Mouse (Mus musculus) inflammation-experienced regulatory T-cells, adult 6 months (primary cell): ENCODE data around the gene Cdc25b. TPM values are rescaled to one million over a fixed set of nuclear protein-coding genes. Genes with fewer than 3 reads are reported as not detected.
A peak's percentile ranks its signal among the peaks of the same experiment; 100 is the strongest.

Source experiments
- ATAC-seq: one replicate; pipeline ENCODE4 v1.8.0; 2017
- polyA plus RNA-seq, 3 experiments: library from polyadenylated mRNA; unstranded; fragments of 100-300 nt; shearing (Covaris generic); gene quantifications; one replicate each; pipeline ENCODE4 v1.2.1; 2017

The Cdc25b gene
- 100 to 1,000 TPM in 1 of 3 experiments, 10 to 100 TPM in 2; 55.5 to 163 (median 71.5) TPM for polyA plus RNA-seq

DNA sequence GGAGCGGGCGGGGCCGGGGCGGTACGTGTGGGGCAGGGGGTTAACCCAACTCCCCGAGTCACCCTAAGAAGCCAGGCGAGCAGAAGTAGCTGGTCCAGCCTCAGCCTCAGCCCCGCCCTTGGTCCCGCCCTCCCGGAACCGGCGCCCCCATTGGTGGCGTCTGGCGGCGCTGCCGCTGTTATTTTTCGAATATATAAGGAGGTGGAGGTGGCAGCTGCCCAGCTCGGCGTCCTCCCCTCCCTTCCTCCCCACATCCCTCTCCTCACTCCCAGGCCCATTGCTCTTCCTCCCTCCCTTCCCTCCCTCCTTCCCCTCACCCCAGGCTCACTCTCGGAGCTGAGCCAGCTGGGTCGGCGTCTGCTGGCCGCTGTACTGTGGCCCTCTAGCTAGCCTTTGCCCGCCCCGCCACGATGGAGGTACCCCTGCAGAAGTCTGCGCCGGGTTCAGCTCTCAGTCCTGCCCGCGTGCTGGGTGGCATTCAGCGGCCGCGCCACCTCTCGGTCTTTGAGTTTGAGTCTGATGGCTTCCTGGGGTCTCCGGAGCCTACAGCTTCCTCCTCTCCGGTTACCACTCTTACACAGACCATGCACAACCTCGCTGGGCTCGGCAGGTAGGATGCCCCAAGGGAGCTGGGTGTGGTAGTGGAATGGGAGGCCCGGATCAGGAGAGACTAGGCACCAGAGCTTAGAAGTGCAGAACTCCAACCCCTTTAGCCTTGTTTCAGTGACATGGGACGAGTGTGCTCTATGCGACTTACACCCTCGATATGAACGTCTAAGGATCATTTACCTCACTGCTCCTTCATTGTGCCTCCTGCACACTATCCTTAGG, at the start of gene Cdc25b, which contains the start of gene Spef1:
Gene Cdc25b, plus strand, starts transcription at position 179 of the 831 bp plus-strand sequence.
Gene Spef1, minus strand, starts transcription at position 512 of the 831 bp plus-strand sequence.
- peak; percentile 77 for ATAC-seq

DNA sequence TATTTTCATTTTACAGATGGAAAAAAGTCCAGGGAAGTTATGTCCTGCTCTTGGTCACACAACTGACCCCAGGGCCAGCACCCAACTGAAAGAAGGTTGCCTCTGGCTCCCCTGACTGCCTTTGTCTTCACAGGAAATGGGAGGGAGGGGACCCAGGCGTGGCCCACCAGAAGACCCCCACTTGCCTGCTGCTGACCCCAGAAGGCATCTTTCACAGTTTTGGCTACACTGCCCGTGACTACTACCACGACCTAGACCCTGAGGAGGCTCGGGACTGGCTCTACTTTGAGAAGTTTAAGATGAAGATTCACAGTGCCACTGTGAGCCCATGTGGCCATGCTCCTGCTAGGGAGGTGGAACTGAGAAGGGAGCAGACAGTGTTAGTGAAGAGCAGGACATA, 48.5 kb upstream of the Cdc25b start:
- no peak for ATAC-seq

DNA sequence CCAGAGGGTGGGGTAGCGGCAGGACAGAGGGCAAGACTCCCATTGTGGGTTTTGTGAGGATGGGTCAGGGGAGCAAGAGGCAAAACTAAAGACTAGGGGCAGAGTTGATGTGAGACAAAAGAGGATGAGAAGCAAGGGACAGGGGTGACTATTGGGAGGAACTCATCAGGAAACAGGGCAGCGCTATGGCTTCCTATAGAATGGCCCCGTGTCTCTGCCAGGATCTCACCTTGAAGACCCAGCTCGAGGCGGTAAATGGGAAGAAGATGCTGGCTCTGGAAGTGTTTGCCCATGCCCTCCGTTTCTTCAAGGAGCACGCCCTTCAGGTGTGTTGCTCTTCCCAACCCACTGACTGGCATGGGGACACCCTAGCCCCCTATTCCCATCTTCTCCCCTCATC, 48.0 kb upstream of the Cdc25b start:
- no peak for ATAC-seq

DNA sequence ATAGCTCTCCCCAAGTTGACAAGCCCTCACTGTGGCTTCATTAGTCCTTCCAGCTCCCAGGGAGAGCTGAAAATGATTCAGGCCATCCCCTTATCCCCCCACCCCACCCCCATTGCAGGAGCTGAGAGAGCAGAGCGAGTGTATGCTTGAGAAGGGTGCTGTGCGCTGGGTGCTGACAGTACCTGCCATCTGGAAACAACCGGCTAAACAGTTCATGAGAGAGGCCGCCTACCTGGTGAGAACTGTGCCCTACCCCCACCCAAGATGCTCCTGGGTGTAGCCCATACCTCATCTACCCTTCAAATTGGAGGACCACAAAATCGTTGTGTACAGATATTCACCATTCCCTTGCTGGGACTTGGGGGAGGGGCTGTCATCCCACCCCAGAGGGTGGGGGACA, 47.5 kb upstream of the Cdc25b start:
- no peak for ATAC-seq

DNA sequence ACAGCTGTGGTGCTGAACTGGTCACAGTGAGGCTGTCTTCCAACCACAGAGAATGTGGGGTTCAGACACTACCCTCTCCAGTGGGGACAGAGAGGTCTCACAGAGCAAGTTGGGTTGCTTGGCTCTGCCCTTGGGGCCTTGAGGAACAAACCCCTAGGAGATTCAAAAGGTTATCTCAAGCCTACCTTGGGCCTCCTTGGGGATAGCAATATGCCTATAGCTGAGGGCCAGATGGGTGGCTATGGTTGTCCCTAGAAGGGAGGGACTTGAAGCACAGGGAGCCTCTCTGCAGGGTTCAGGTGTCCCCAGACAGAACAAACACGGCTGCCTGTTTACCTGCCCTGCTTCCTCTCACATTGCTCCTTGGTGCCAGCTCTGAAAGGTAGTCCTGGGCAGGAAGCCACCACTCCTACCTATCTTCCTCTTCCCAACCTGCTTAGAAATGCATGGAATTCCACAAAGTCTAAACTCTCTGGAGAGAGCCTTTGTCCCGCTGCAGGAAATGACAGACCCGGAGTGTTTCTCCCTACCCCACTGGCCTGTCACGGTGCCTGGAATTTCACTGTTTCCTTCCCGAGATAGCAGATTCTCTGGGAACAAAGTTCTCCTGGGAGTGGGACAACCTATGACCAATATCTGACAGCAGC, 46.7 kb upstream of the Cdc25b start:
- no peak for ATAC-seq

DNA sequence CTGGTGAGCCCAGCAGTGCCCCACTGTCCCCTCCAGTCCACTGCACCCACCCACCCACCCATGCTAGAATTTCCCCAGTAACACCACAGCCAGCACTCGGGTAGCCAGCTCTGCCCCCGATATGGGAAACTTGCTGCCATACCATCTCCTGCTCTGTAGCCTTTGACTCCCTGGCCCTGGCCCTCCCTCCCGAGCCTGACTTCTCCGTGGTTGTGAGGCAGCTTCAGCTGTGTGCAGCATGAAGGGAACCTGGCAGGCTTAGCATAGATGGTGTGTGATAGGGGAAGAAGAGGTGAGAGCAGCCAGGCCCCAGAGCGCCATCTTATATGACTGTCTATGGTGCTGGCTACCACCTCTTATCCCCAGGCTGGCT, 46.2 kb upstream of the Cdc25b start:
- no peak for ATAC-seq

DNA sequence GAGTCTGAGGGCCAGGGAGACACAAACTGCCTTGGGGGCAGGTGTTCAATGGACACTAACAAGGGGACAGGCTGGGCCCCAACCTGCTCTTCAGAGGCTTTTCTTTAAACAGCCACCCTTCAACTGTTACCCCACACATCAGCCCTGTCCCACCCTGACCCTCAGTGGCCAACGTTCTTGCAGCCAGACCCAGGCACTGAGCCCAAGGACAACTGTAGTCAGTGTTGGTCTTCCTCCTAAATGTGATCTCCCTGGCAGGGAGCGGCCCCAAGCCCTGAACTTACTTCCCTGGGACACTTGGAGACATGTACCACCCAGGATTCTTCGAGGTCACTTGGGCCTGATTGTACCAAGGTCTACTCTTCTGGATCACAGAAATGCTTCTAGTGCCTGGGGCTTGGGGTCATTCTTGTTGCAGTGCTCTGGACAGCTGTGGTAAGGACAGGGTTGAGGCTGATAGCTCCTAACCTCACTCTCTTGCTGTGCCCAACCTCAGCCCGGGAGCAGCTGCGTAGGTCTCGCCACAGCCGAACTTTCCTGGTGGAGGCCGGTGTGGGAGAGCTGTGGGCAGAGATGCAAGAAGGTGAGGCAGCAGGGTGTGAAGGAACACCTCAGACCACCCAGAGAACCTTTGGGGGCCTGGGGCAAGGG, 45.3 kb upstream of the Cdc25b start:
- no peak for ATAC-seq

DNA sequence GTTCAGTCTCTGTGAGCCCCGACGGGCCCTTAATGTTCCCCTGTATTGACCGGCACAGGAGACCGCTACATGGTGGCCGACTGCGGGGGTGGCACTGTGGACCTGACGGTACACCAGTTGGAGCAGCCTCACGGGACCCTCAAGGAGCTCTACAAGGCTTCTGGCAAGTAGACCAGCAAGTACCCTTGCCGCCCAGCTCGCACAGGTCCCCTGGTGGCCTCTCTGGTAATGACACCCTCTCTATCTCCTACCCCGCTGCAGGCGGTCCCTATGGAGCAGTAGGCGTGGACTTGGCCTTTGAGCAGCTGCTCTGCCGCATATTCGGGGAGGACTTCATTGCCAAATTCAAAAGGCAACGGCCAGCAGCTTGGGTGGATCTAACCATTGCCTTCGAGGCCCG, 44.2 kb upstream of the Cdc25b start:
- peak; percentile 52 for ATAC-seq

DNA sequence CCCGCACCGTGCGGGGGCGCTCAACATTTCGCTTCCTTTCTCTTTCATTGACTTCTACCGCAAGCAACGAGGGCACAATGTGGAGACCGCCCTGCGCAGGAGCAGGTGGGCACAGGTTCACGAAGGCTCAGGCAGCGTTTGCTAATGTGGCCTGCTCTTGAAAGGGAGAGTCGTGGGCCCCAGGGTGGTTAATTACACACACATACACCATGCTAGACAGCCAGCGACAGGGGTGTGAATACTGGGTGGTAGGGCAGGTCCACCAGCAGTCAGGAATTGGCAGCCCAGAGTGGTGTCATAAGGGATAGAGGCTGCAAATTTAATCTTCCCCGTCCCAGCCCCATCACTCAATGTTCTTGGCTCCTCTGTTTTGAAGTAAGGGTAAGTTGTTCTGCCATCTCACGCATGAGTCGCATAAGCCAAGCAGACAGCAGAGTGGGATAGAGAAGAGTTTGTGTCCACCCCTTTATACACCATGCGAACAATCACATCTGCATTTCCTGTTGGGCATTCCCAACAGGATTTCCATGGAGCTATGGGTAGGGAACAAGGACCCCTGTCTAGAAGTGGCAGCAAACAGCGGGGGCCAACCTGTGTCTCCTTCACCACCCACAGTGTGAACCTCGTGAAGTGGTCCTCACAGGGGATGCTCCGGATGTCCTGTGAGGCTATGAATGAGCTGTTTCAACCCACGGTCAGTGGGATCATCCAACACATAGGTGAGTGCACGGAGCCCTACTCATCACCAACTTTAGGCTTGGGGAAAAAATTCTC, 43.6 kb upstream of the Cdc25b start:
- ATAC-seq, result no peak

DNA sequence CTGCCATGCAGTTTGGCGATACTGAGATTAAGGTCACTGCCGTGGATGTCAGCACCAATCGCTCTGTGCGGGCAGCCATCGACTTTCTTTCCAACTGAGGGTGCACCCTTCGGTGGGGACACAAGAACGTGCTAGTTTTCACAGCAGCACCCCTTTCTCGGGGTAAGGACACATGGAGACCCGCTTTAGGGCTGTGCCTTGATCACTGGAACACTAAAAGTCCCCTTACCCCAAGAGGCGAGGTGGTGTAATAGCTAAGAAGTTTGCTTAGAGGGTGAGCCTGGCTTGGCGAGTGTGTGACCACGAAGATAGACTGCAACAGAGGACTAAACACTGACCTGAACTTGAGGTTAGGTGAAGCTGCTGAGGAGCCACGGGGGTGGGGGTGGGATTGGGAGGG, 41.6 kb upstream of the Cdc25b start:
- ATAC-seq, result no peak

DNA sequence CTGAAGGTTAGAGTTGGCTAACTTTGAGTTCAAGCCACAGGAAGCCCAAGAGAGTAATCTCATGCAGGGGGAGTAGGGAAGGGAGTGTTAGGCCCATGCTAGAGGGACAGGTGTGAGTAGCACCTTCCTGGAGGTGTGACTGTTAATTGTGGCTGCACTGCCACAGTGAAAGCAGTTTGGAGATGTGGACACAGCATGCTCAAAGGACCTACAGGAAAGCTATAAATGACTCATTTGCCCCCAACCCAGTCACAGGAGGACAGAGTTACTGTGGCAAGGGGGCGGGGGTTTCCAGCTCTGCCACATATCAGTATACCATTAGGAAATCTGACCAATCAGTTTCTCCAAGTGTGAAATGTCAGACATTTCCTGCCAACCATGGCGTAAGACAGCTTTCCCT, 41.2 kb upstream of the Cdc25b start:
- ATAC-seq, result no peak

DNA sequence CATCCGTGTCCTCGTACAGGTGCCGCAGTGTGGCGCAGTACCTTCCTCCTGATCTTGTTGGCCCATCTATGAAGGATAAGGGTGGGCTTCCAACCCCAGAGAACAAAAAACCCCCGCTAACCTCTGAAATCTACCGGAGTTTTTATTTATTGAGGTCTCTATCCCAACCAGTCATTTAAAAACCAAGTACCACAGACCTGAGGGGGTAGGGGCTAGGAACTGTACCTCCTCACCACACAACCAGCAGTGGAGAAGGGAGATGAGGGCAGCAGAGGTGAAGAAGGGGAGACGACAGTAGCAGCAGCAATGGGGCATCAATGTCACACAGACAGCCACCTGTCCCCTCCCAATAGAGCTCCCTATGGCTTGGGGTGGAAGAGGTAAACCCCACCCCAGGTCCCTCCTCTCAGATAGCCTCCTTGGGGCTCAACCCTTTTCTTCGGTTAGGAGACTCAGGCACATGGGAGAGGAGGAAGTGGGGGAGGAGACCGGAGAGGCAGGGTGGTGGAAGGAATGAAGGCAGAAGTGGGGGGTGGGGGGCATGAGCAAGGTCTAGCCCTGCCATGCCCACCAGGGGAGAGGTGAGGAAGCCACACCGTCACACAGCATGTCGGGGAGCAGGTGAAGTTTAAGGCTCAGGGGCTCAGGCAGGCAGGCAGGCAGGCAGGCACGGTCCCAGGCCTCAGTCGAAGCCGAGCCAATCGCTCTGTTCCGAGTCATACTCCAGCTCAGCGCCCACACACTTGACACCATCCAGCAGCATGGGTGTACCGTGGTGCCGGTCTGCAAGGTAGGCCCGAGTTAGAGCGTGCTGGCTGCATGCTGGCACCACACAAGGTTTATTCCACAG, 40.3 kb upstream of the Cdc25b start:
- ATAC-seq, result no peak

DNA sequence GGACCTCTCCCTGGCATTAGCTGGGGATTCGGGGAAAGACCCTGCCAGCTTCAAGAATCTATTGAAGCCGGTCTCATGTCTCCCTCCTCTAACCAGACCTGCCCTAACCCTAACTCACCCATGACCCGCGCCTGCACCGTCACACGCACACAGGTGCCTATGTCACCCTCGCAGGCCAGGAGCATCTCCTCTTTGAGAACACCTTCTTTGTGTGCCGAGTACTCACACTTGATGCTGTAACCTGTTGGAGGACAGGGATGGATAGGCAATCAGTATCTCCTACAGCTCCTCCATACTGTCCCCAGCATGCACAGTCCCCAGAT, 39.7 kb upstream of the Cdc25b start:
- no peak for ATAC-seq

DNA sequence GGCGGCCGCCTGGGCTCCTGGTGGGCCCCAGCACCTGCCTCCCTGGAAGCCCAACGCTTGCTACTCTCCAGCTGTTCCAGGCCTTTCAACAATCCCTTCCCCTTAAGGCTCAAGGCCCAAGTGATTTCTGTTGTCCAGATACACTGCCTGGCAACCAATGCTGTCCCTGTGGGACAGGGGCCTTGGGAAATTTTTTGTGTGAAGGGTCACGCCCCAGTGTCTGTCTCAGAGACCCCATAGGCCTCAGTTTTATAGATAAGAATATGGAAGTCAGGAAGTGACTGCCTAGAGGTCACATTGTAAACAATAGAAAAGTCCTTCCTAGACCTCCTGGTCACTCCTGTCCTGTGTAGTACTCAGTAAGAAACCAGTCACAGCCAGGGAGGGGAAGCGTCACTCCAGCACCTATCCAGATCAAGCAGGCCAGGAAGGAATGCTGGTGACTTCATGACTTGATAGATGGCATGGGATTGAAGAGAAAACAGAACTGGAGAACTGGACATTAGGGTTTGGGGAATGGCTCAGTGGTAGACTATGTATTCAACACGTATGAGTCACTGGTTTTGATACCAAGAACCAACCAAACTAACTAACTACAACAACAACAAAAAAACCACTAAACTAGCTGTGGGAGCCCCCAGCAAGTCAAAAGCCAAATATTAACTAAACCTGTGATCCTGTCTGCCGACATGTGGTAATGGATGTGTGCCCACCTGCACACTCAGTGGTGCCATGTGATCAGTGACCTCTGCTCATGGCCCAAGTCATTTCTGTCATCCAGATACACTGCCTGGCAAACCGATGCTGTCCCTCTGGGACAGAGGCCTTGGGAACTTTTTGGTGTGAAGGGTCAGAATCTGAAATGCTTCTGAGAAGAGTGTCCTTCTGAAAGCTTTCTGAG, 38.1 kb upstream of the Cdc25b start:
- ATAC-seq, result no peak

DNA sequence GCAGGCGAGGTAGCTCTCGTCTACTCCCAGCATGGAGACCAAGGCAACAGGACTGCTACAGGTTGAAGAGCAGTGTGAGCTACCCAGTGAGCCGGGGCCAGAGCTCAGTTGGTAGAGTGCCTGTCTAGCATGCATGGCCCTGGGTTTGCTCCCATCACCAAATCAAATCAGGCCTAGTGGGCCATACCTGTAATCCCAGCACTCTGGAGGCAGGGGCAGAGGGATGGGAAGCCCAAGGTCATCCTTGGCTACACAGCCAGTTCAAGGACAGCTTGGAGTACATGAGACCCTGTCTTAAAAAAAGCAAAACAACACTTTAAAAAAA, 37.5 kb upstream of the Cdc25b start:
- ATAC-seq, result no peak

DNA sequence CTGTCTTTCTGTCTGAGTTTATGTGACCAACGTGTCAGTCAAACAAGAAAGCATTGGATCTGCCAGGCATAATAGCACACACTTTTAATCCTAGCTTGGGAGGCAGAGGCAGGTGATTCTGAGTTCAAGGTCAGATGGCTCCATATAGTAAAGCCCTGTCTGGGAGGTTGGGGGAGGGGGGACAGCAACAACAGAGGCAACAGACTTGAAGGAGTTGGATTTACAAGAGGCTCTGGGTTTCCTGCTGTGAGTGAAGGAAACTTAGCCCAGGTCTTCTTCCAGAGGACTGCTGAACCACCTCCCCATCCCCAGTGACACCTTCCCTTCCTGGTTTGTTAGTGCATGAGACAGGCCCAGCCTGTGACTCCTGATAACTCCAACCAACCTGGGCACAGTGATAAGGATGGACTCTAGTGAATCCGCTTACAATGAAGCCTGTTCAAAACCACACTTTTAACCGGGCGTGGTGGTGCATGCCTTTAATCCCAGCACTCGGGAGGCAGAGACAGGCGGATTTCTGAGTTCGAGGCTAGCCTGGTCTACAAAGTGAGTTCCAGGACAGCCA, 34.5 kb upstream of the Cdc25b start:
- no peak for ATAC-seq

DNA sequence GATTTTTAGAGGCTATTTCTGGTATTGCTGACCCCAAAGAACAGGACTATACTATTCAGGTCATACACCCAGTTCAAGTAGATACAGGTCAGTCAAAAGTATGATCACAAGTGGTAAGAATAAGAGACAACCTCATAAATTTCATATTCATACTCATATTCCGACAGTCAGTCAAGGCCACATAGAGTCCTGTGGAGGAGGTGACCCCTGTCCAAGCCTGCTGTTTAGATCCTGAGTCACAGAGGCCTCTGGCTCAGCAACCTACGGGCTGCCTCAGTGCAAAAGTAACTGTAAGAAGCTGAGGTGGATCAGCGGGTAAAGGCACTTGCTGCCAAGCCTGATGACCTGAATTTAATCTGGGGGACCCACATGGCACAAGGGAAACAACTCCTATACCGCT, 32.7 kb upstream of the Cdc25b start:
- no peak for ATAC-seq

DNA sequence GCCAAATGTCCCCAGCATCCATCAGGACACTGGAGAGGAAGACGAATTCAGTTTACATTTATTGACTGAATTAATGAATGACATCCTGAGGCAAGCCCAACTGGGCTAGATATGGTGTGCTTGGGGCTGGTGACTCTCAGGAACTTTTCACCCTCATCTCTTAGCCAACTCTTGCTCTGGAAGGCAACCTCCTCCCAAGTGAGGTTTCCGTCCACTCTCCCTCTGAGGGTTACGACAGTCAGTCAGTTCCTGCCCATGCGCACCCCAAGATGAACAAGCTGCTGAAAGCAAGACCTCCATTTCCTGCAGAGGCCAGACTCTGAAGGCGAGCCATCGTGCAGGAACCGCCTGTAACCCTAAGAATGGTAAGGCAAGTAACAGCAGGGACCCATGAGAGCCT, 29.8 kb upstream of the Cdc25b start:
- no peak for ATAC-seq

DNA sequence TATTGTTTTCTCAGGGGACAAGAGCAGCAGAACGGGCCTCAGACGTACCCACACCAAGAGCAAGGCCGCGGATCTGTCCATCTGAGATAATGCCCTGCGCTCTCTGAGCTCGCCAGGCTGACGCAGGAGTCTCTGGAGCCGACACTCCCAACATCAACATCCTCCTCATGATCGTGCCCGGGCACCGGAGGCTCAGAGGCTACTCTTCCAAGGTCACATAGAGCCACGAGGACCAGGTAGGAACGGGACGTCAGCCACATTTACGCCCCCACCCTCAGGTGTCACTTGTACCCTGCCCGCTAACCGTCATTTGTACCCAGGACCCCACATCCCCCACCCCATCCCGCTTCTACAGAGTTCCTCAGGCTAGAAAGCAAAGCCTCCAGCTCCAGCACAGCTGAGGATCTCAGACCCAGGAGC, 27.2 kb upstream of the Cdc25b start:
- ATAC-seq, result peak; percentile 25

DNA sequence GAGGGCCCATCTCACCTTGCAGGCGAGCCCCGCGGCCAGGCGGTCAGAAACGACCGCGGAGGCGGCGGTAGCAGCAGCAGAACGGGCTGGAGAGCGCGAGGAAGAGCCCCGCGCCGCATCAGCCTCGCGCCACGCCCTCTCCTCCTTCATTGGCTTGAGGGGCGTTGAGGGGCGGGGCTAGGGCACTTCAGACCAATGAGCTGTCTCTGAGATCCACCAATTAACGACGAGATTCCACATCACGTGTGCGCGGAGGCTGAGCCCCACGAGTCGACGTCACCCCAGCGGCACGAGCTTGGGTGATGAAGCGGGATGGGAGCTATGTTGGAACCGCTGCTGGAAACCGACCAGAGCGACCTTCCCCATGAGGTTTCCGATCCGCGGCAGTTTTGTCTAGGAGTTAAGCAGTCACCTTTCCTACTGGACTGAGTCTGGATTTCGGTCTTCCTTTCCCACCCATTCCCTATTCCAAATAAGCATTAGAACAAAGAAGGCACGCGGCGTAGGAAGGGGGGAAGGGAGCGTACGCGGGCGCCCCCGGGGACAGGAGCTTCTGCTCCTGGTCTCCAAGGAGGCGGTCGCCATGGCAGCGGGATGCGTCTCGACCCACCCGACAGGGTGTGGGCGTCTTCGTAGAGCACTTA, 26.7 kb upstream of the Cdc25b start, which contains the start of gene 1700037H04Rik:
Gene 1700037H04Rik, minus strand, starts transcription at position 144 of the 644 bp plus-strand sequence.
- ATAC-seq, result peak; percentile 98
